Mouse (Mus musculus) lung, adult 10 weeks (tissue): ENCODE data around the gene Dnali1. TPM values are rescaled to one million over a fixed set of nuclear protein-coding genes. Genes with fewer than 3 reads are reported as not detected.

Source experiments
- polyA plus RNA-seq: library from polyadenylated mRNA; stranded (reverse); fragments of 350-450 nt; fragmentation: Illumina TruSeq; extraction: RNeasy Lipid Tissue Mini Kit (QIAGEN cat#74804); gene quantifications from one replicate; pipeline ENCODE4 v1.2.3, GENCODE M21; 2014; ENCODE audit warnings: low read depth, low replicate concordance; ENCODE audit not compliant: insufficient read depth

Dnali1 gene
- 13.8 TPM for polyA plus RNA-seq

DNA sequence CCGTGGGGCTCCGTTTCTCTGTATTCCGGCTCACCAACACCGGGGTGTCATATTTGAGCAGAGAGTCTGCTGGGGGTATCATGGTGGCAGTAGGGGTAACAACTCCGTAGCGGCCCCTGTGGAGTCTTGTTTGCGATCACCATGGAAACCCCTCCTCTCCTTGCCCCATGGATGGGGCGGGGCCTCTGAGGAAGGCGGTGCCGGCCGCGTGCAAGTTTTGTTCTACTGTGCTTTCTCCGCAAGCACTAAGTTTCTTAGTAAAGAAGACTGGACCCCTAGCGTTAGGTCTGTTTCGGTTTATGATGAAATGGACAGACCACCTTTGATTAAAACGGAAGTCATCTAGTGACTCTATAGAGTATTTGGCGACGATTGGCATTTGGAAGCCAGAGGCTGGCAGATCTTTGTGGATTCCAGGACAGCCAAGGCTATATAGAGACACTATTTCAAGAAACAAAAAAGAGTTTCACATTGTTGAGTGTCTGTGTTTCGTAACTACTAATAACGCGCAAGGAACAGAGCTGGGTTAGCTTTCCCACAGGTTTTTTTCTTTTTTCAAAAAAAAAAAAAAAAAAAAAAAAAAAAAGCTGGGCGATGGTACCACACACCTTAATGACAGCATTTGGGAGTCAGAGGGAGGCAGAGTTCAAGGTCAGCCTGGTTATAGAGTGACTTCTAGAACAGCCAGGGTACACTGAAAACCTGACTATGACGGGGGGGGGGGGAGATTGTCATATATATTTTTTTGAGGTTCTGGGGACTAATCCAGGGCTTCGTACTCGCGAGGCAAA lies at the start of gene Dnali1:
Gene Dnali1, minus strand, starts transcription at position 187 of the 791 bp plus-strand sequence.

GRCm38 (mm10) chr4:125084403-125085345 lies 19.2 kb upstream of the Dnali1 start, which contains the start of gene Meaf6:
Gene Meaf6, plus strand, starts transcription at chr4:125085134.

GRCm38 (mm10) chr4:125066490-125067370 lies 1.2 kb upstream of the Dnali1 start, which contains the start of gene Snip1:
Gene Snip1, plus strand, starts transcription at chr4:125066672.

DNA sequence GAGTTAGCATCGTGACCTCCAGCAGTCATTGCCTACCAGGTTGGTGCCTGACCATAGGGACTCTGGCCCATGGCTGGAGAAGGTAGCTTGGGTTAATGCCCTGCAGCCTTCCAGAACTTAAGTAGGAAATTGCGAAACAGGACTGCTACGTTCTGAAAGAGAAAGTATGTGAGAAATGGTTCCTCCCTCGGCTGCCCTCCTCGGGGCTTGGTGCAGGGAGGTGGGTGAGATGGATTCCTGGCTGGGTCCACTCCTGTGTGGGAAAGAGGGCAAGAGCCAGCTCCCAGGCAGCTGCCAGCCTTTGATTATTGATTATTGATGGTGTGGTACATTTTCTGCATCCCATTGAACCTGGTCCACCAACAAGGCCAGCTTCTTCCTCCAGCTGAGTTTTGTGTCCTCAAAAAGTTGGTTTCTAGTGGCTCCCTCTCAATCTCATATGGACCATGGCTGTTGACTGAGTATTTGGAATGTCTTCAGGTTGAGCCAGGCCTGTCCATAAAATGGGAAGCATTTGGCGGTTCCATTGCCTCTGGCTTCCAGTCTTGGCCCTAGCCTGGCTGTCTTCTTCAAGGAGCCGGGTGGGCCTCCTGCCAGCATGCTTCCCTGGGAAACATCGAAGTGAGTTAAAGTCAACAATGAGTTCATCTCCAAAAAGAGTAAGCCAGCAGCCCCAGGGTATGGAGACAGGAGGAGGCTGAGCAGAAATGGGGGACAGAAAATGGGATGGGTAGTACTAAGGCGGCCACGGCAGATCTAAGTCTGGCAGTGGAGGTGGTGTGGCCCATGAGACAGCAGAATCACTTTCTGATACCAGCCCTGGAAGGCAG lies 49.5 kb downstream of the Dnali1 start, which contains the start of gene Gnl2:
Gene Gnl2, plus strand, starts transcription at position 780 of the 830 bp plus-strand sequence.

Other genes with a start within 250 kb of the Dnali1 start
- gene Yrdc, start 215.0 kb downstream of the Dnali1 start, polyA plus RNA-seq = 28.4 TPM
- 29.6 TPM for gene 1110065P20Rik, start 214.5 kb downstream of the Dnali1 start, polyA plus RNA-seq
- gene Maneal, start 203.5 kb downstream of the Dnali1 start, polyA plus RNA-seq = 0.08 TPM
- not detected for gene Epha10, start 184.8 kb downstream of the Dnali1 start, polyA plus RNA-seq
- gene 9930104L06Rik, start 128.7 kb downstream of the Dnali1 start, polyA plus RNA-seq = 6.6 TPM
- 1.6 TPM for gene Cdca8, start 126.4 kb downstream of the Dnali1 start, polyA plus RNA-seq
- 11.9 TPM for gene Rspo1, start 79.3 kb downstream of the Dnali1 start, polyA plus RNA-seq
- 24.7 TPM for gene Gnl2, start 49.1 kb downstream of the Dnali1 start, polyA plus RNA-seq
- 13.3 TPM for gene Snip1, start 969 bp upstream of the Dnali1 start, polyA plus RNA-seq
- 22.6 TPM for gene Meaf6, start 19.4 kb upstream of the Dnali1 start, polyA plus RNA-seq
- 4.1 TPM for gene Zc3h12a, start 62.1 kb upstream of the Dnali1 start, polyA plus RNA-seq